Mouse (Mus musculus) hindbrain, postnatal 0 days (tissue): ENCODE data around the gene Bdkrb2. TPM values are rescaled to one million over a fixed set of nuclear protein-coding genes. Genes with fewer than 3 reads are reported as not detected.

Experiments used
- ATAC-seq: fragments of 200-750 bp; cut with Nextera tagmentation; 2 replicates; pipeline ENCODE4 v1.8.0; 2017; ENCODE audit warnings: mild to moderate bottlenecking, moderate TSS enrichment, moderate library complexity
- DNase-seq: peaks from one replicate; pipeline ENCODE4 v3.0.0-alpha.2; 2015; ENCODE audit warnings: low spot score
- H3K27ac ChIP-seq: fragments of 300-500 bp; sonication (generic); 2 replicates; pipeline ENCODE4 v1.5.1; 2014; ENCODE audit warnings: mild to moderate bottlenecking
- H3K27me3 ChIP-seq: fragments of 300-500 bp; sonication (generic); 2 replicates; pipeline ENCODE4 v1.6.1; 2014; ENCODE audit warnings: low read length, mixed read lengths; ENCODE audit not compliant: insufficient read depth
- H3K36me3 ChIP-seq: fragments of 300-500 bp; sonication (generic); 2 replicates; pipeline ENCODE4 v1.6.1; 2014; ENCODE audit warnings: low read length, mixed read lengths; ENCODE audit not compliant: insufficient read depth
- H3K4me1 ChIP-seq: fragments of 300-500 bp; sonication (generic); 2 replicates; pipeline ENCODE4 v1.6.1; 2014; ENCODE audit warnings: antibody characterized with exemption, low read length, mixed read lengths; ENCODE audit not compliant: insufficient read depth
- H3K4me2 ChIP-seq: fragments of 300-500 bp; sonication (generic); 2 replicates; pipeline ENCODE4 v1.6.1; 2014; ENCODE audit warnings: low read depth, mild to moderate bottlenecking, low read length, moderate library complexity, mixed read lengths
- H3K4me3 ChIP-seq: fragments of 300-500 bp; sonication (generic); 2 replicates; pipeline ENCODE4 v1.5.1; 2014; ENCODE audit warnings: low read length
- H3K9ac ChIP-seq: fragments of 300-500 bp; sonication (generic); replicated peaks from 2 replicates; pipeline ENCODE4 v1.6.1; 2014; ENCODE audit warnings: mild to moderate bottlenecking, low read length, moderate library complexity, mixed read lengths
- H3K9me3 ChIP-seq: fragments of 300-500 bp; sonication (generic); 2 replicates; pipeline ENCODE4 v1.6.1; 2016; ENCODE audit warnings: low read length, mixed read lengths
- CTCF ChIP-seq: IDR thresholded peaks from 2 replicates; pipeline ENCODE4 v1.5.1; 2016; ENCODE audit warnings: antibody characterized with exemption, control low read depth, low read depth
- WGBS: fragments of 180-500 bp; shearing (Covaris S2); extraction: QIAGEN DNeasy Blood & Tissue Kit; methylation state at CpG from one replicate; pipeline ENCODE4 v1.1.7; 2014; 5-methylcytosine and 5-hydroxymethylcytosine counted together
- polyA plus RNA-seq: library from polyadenylated mRNA; unstranded; fragments of >200 nt; fragmentation: Nextera tagmentation; extraction: Ambion mirVana; gene quantifications from 2 replicates; pipeline ENCODE4 v1.2.1, GENCODE M21; 2015
- total RNA-seq: library from RNA; depleted of rRNA; stranded (reverse); fragments of >200 nt; gene quantifications from 2 replicates; pipeline ENCODE4 v1.2.3, GENCODE M21; 2014

Gene Bdkrb2
- total and polyA plus RNA-seq, 2 experiments from 2014 or later, result 0.90 to 2.6 TPM

GRCm38 (mm10) chr12:105551551-105551989 lies 11.5 kb upstream of the Bdkrb2 start:
- Histone ChIP-seq H3K4me2 (no peak overlapping the region), H3K27me3 (no peaks in the 10 kb centered on the region), H3K9ac (no peak overlapping the region), H3K36me3 (no peaks in the 10 kb centered on the region), H3K4me1 (no peaks in the 10 kb centered on the region), H3K9me3 (no peaks in the 10 kb centered on the region), H3K4me3 (no peak overlapping the region), H3K27ac (no peak overlapping the region)
- WGBS, result 35% methylated on average over 6 of the region's 6 CpGs
- DNase-seq, result peak; percentile 45
- ATAC-seq, result peak; percentile 50; the same call in 1 of the 2 replicates
- no peak for TF ChIP-seq CTCF

- Histone ChIP-seq H3K27ac (no peak overlapping the region), H3K36me3 (no peaks in the 10 kb centered on the region), H3K4me1 (no peaks in the 10 kb centered on the region), H3K9ac (no peak overlapping the region), H3K27me3 (no peaks in the 10 kb centered on the region), H3K9me3 (no peaks in the 10 kb centered on the region), H3K4me3 (no peak overlapping the region), H3K4me2 (no peak overlapping the region)
- DNase-seq (no peak), ATAC-seq (no peak)
- 57% methylated on average over 8 of the region's 8 CpGs for WGBS
- no peak for TF ChIP-seq CTCF
Observed at GRCm38 (mm10) chr12:105554151-105554772, 8.8 kb upstream of the Bdkrb2 start.

DNA sequence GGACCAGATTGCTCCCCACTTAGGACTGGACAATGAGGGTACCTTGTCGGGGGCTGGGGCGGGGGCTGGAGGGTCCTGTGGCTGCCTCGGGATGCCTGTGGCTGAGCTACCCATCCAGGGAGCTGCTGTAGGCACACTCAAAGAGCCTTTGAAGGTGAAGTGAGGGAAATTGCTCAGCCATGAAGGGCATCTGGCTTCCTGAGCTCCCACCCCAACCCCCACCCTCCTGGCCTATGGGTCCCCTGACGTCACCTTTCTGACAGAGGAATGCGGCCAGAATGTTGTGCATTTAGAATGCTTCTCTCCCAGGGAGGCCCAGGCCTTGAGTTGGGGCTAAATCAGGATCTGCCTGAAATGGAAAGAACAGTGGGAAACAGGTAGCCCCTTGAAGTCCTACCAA lies 7.9 kb upstream of the Bdkrb2 start:
- Histone ChIP-seq H3K9ac (no peak overlapping the region), H3K4me3 (no peak overlapping the region), H3K9me3 (no peaks in the 10 kb centered on the region), H3K27ac (no peak overlapping the region), H3K4me2 (no peak overlapping the region), H3K4me1 (no peaks in the 10 kb centered on the region), H3K36me3 (no peaks in the 10 kb centered on the region), H3K27me3 (no peaks in the 10 kb centered on the region)
- no peak for ATAC-seq
- no peak for TF ChIP-seq CTCF
- WGBS, result 80% methylated on average over 5 of the region's 5 CpGs
- no peak for DNase-seq

GRCm38 (mm10) chr12:105557250-105557925 lies 5.6 kb upstream of the Bdkrb2 start:
- H3K36me3 ChIP-seq, result no peaks in the 10 kb centered on the region
- WGBS, result 48% methylated on average over 7 of the region's 7 CpGs
- no peak overlapping the region for H3K9ac ChIP-seq
- no peaks in the 10 kb centered on the region; the same call in 1 of the 2 replicates for H3K4me1 ChIP-seq
- H3K27ac ChIP-seq, result peak overlapping the region; percentile 20; the same call in 1 of the 2 replicates
- no peak for TF ChIP-seq CTCF
- no peak overlapping the region for H3K4me3 ChIP-seq
- no peak overlapping the region for H3K4me2 ChIP-seq
- no peaks in the 10 kb centered on the region for H3K9me3 ChIP-seq
- DNase-seq (no peak), ATAC-seq (no peak)
- no peaks in the 10 kb centered on the region for H3K27me3 ChIP-seq

- no peaks in the 10 kb centered on the region; the same call in none of the 2 replicates for H3K4me1 ChIP-seq
- H3K9me3 ChIP-seq, result no peaks in the 10 kb centered on the region
- 0 out of 2 replicates have a peak, but pooled peaks cover 3% of the 10 kb centered on the region for H3K27me3 ChIP-seq
- no peak overlapping the region for H3K4me3 ChIP-seq
- no peak overlapping the region; the same call in 1 of the 2 replicates for H3K27ac ChIP-seq
- no peak overlapping the region for H3K4me2 ChIP-seq
- peak; percentile 56; the same call in 1 of the 2 replicates for ATAC-seq
- no peak for TF ChIP-seq CTCF
- DNase-seq, result no peak
- WGBS, result 39% methylated on average over 8 of the region's 8 CpGs
- H3K36me3 ChIP-seq, result no peaks in the 10 kb centered on the region
- H3K9ac ChIP-seq, result no peak overlapping the region
Observed at GRCm38 (mm10) chr12:105561007-105561534, 2.0 kb upstream of the Bdkrb2 start.

DNA sequence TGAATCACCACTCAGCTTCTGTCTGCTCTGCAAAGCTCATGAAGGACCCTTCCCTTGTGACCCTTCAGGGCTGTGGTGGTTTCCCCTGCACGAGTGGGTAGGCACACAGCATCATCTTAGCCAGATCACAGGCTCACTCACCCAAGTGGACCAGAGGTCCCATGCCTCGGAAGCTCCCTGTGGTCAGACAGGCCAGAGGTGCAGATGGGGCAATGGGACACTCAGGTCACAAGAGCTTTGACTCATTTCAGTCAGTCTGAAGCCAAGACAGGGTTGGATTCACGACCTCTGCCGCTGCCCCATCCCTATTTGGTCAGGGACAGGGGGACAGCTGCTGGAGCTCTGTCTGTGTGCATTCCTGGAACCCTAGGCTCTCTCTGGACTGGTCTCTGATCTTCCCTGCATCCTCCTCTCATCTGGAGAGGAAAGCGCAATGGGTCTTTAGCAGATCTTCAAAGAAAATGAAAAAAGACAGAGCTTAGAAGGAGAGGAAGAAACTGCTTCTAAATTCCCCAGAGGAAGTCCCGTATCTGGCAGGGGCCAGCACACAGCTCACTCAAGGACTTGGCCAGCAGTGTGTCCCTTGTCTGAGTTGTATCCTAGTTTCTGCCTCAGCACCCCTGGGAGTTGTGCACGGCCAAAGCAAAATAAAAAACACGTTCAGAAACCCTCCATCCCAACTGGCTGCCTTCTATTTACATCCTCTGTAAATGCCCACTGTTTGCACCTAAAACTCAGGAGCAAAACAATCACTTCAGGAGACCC lies 788 bp upstream of the Bdkrb2 start:
- Histone ChIP-seq H3K4me1 (no peaks in the 10 kb centered on the region; the same call in none of the 2 replicates), H3K9me3 (no peaks in the 10 kb centered on the region), H3K4me2 (peak overlapping the region; percentile 59), H3K27ac (no peak overlapping the region), H3K9ac (peak overlapping the region; percentile 14; the same call in 1 of the 2 replicates), H3K36me3 (no peaks in the 10 kb centered on the region), H3K27me3 (0 out of 2 replicates have a peak, but pooled peaks cover 3% of the 10 kb centered on the region), H3K4me3 (peak overlapping the region; percentile 28)
- DNase-seq (no peak), ATAC-seq (no peak)
- TF ChIP-seq CTCF, result no peak
- 38% methylated on average over 8 of the region's 8 CpGs for WGBS
